Mouse (Mus musculus): ENCODE measurements around the gene Gm853. TPM values are rescaled to one million over a fixed set of nuclear protein-coding genes. Genes with fewer than 3 reads are reported as not detected.

Gene Gm853
- polyA plus RNA-seq, 1 experiment: not detected

GRCm38 (mm10) chr4:130195924-130196323 lies 26.3 kb downstream of the Gm853 start:
- no peak for TF ChIP-seq CTCF (IDR thresholded peaks at IDR 0.05; ENCODE audit: borderline replicate concordance, insufficient read depth, low read length)
- TF ChIP-seq POLR2A (IDR thresholded peaks at IDR 0.05; ENCODE audit: low read depth, low read length): no peak
- no peak overlapping the region for H3K4me3 ChIP-seq (ENCODE audit: insufficient read depth, low read length)
- no peaks in the 10 kb centered on the region for H3K4me1 ChIP-seq (ENCODE audit: control insufficient read depth, insufficient read depth, low read length)
- H3K27ac ChIP-seq (ENCODE audit: insufficient read depth, low read length): no peak overlapping the region

GRCm38 (mm10) chr4:130192266-130192665 lies 29.9 kb downstream of the Gm853 start:
- Histone ChIP-seq H3K27ac (ENCODE audit: insufficient read depth, low read length) (no peak overlapping the region), H3K4me1 (ENCODE audit: control insufficient read depth, insufficient read depth, low read length) (no peaks in the 10 kb centered on the region), H3K4me3 (ENCODE audit: insufficient read depth, low read length) (no peak overlapping the region)
- TF ChIP-seq CTCF (IDR thresholded peaks at IDR 0.05; ENCODE audit: borderline replicate concordance, insufficient read depth, low read length): no peak
- no peak for TF ChIP-seq POLR2A (IDR thresholded peaks at IDR 0.05; ENCODE audit: low read depth, low read length)

- no peaks in the 10 kb centered on the region for H3K4me1 ChIP-seq (ENCODE audit: control insufficient read depth, insufficient read depth, low read length)
- H3K4me3 ChIP-seq (ENCODE audit: insufficient read depth, low read length): no peak overlapping the region
- no peak overlapping the region for H3K27ac ChIP-seq (ENCODE audit: insufficient read depth, low read length)
- TF ChIP-seq CTCF (IDR thresholded peaks at IDR 0.05; ENCODE audit: borderline replicate concordance, insufficient read depth, low read length) (no peak), POLR2A (IDR thresholded peaks at IDR 0.05; ENCODE audit: low read depth, low read length) (no peak)
Observed at GRCm38 (mm10) chr4:130189606-130190005, 32.6 kb downstream of the Gm853 start.

GRCm38 (mm10) chr4:130188806-130189297 lies 33.3 kb downstream of the Gm853 start:
- H3K4me1 ChIP-seq (ENCODE audit: control insufficient read depth, insufficient read depth, low read length): no peaks in the 10 kb centered on the region
- TF ChIP-seq CTCF (IDR thresholded peaks at IDR 0.05; ENCODE audit: borderline replicate concordance, insufficient read depth, low read length) (peak; percentile 92), POLR2A (IDR thresholded peaks at IDR 0.05; ENCODE audit: low read depth, low read length) (no peak)
- H3K4me3 ChIP-seq (ENCODE audit: insufficient read depth, low read length): peak overlapping the region; percentile 16; the same call in 1 of the 2 replicates
- H3K27ac ChIP-seq (ENCODE audit: insufficient read depth, low read length): no peak overlapping the region

- no peak for TF ChIP-seq POLR2A (IDR thresholded peaks at IDR 0.05; ENCODE audit: low read depth, low read length)
- TF ChIP-seq CTCF (IDR thresholded peaks at IDR 0.05; ENCODE audit: borderline replicate concordance, insufficient read depth, low read length): no peak
- Histone ChIP-seq H3K27ac (ENCODE audit: insufficient read depth, low read length) (no peak overlapping the region), H3K4me3 (ENCODE audit: insufficient read depth, low read length) (no peak overlapping the region), H3K4me1 (ENCODE audit: control insufficient read depth, insufficient read depth, low read length) (no peaks in the 10 kb centered on the region)
Observed at GRCm38 (mm10) chr4:130186891-130187290, 35.3 kb downstream of the Gm853 start.

GRCm38 (mm10) chr4:130186450-130186849 lies 35.8 kb downstream of the Gm853 start:
- Histone ChIP-seq H3K4me1 (ENCODE audit: control insufficient read depth, insufficient read depth, low read length) (no peaks in the 10 kb centered on the region), H3K4me3 (ENCODE audit: insufficient read depth, low read length) (no peak overlapping the region), H3K27ac (ENCODE audit: insufficient read depth, low read length) (no peak overlapping the region)
- no peak for TF ChIP-seq CTCF (IDR thresholded peaks at IDR 0.05; ENCODE audit: borderline replicate concordance, insufficient read depth, low read length)
- TF ChIP-seq POLR2A (IDR thresholded peaks at IDR 0.05; ENCODE audit: low read depth, low read length): no peak

- H3K27ac ChIP-seq (ENCODE audit: insufficient read depth, low read length): no peak overlapping the region
- H3K4me1 ChIP-seq (ENCODE audit: control insufficient read depth, insufficient read depth, low read length): no peaks in the 10 kb centered on the region
- TF ChIP-seq CTCF (IDR thresholded peaks at IDR 0.05; ENCODE audit: borderline replicate concordance, insufficient read depth, low read length) (no peak), POLR2A (IDR thresholded peaks at IDR 0.05; ENCODE audit: low read depth, low read length) (no peak)
- H3K4me3 ChIP-seq (ENCODE audit: insufficient read depth, low read length): no peak overlapping the region
Observed at GRCm38 (mm10) chr4:130183879-130184278, 38.3 kb downstream of the Gm853 start.

- TF ChIP-seq CTCF (IDR thresholded peaks at IDR 0.05; ENCODE audit: borderline replicate concordance, insufficient read depth, low read length) (no peak), POLR2A (IDR thresholded peaks at IDR 0.05; ENCODE audit: low read depth, low read length) (no peak)
Observed at GRCm38 (mm10) chr4:130183023-130183422, 39.2 kb downstream of the Gm853 start.

GRCm38 (mm10) chr4:130181886-130182285 lies 40.3 kb downstream of the Gm853 start:
- H3K4me1 ChIP-seq (ENCODE audit: control insufficient read depth, insufficient read depth, low read length): peaks cover 5% of the 10 kb centered on the region
- no peak overlapping the region for H3K4me3 ChIP-seq (ENCODE audit: insufficient read depth, low read length)
- TF ChIP-seq CTCF (IDR thresholded peaks at IDR 0.05; ENCODE audit: borderline replicate concordance, insufficient read depth, low read length): no peak
- no peak for TF ChIP-seq POLR2A (IDR thresholded peaks at IDR 0.05; ENCODE audit: low read depth, low read length)
- no peak overlapping the region for H3K27ac ChIP-seq (ENCODE audit: insufficient read depth, low read length)

More at GRCm38 (mm10) chr4:130183023-130183422, 39.2 kb downstream of the Gm853 start:
- Histone ChIP-seq H3K27ac (ENCODE audit: insufficient read depth, low read length) (no peak overlapping the region), H3K4me1 (ENCODE audit: control insufficient read depth, insufficient read depth, low read length) (no peaks in the 10 kb centered on the region), H3K4me3 (ENCODE audit: insufficient read depth, low read length) (no peak overlapping the region)

- Histone ChIP-seq H3K27ac (ENCODE audit: insufficient read depth, low read length) (no peak overlapping the region), H3K4me1 (ENCODE audit: control insufficient read depth, insufficient read depth, low read length) (peaks cover 11% of the 10 kb centered on the region), H3K4me3 (ENCODE audit: insufficient read depth, low read length) (no peak overlapping the region)
- no peak for TF ChIP-seq CTCF (IDR thresholded peaks at IDR 0.05; ENCODE audit: borderline replicate concordance, insufficient read depth, low read length)
- TF ChIP-seq POLR2A (IDR thresholded peaks at IDR 0.05; ENCODE audit: low read depth, low read length): no peak
Observed at GRCm38 (mm10) chr4:130180909-130181602, 41.1 kb downstream of the Gm853 start.
